11 mouse cellular contexts compared by ENCODE assay signal in genomic region chr2:92174265-92174664, GRCm38 (mm10).
DNase-seq lines count a peak whose midpoint lies in the region; ATAC-seq and TF ChIP-seq lines count a peak whose summit lies in the region.
"Had no signal": no experiment of that assay in that cellular context is flagged by ENCODE, and none has a peak within 500 bp of the region (broad histone marks: within the 10 kb centered on the region; RNA-seq: fewer than 3 reads in every experiment).

No protein-coding gene starts in this region.

- H3K9me3 ChIP-seq in midbrain, embryonic 13.5 days: no peaks in the 10 kb centered on the region
- H3K9me3 ChIP-seq in midbrain, embryonic 10.5 days (replicated peaks): no peaks in the 10 kb centered on the region
- no peaks in the 10 kb centered on the region for H3K9me3 ChIP-seq in midbrain, postnatal 0 days (ENCODE audit: low read length)
- H3K9me3 ChIP-seq: embryonic facial prominence, embryonic 10.5 days had no signal

- H3K4me2 ChIP-seq in midbrain, embryonic 13.5 days (replicated peaks): no peak overlapping the region
- H3K4me2 ChIP-seq in midbrain, postnatal 0 days (ENCODE audit: low read depth, low read length, poor library complexity, severe bottlenecking): no peak overlapping the region

- 43% methylated on average over 7 of the region's 7 CpGs for WGBS in midbrain, embryonic 13.5 days
- 59% methylated on average over 7 of the region's 7 CpGs for WGBS in midbrain, embryonic 10.5 days
- 39% methylated on average over 7 of the region's 7 CpGs for WGBS in midbrain, postnatal 0 days

- H3K36me3 ChIP-seq in midbrain, embryonic 13.5 days: no peaks in the 10 kb centered on the region
- H3K36me3 ChIP-seq in midbrain, embryonic 10.5 days: no peaks in the 10 kb centered on the region
- H3K36me3 ChIP-seq in midbrain, postnatal 0 days (ENCODE audit: insufficient read depth, low read length): no peaks in the 10 kb centered on the region
- H3K36me3 ChIP-seq: embryonic facial prominence, embryonic 10.5 days had no signal

- peak; percentile 48; the same call in 1 of the 2 replicates for ATAC-seq in midbrain, embryonic 13.5 days
- peak; percentile 99 for ATAC-seq in common myeloid progenitor, adult 5-6 weeks (replicated peaks; ENCODE audit: low read depth, poor library complexity, severe bottlenecking)
- ATAC-seq in midbrain, postnatal 0 days (ENCODE audit: low FRiP score): no peak

- H3K4me1 ChIP-seq in midbrain, embryonic 13.5 days (replicated peaks): no peaks in the 10 kb centered on the region
- no peaks in the 10 kb centered on the region for H3K4me1 ChIP-seq in midbrain, embryonic 10.5 days
- no peaks in the 10 kb centered on the region for H3K4me1 ChIP-seq in midbrain, postnatal 0 days (ENCODE audit: insufficient read depth, low read length)
- H3K4me1 ChIP-seq: embryonic facial prominence, embryonic 10.5 days had no signal

- intact Hi-C loops in gastrocnemius, postnatal 14 days (cut with DNase I; ENCODE audit: low total_unique reads): no loop called here

- no peak overlapping the region for H3K27ac ChIP-seq in midbrain, embryonic 13.5 days
- H3K27ac ChIP-seq in midbrain, embryonic 10.5 days (replicated peaks): no peak overlapping the region
- no peak overlapping the region for H3K27ac ChIP-seq in midbrain, postnatal 0 days (ENCODE audit: low read depth, low read length)
- H3K27ac ChIP-seq: embryonic facial prominence, embryonic 10.5 days; stomach, postnatal 0 days had no signal

- H3K27me3 ChIP-seq in midbrain, embryonic 13.5 days: no peaks in the 10 kb centered on the region
- no peaks in the 10 kb centered on the region for H3K27me3 ChIP-seq in midbrain, embryonic 10.5 days (ENCODE audit: low read depth, poor library complexity, severe bottlenecking)
- H3K27me3 ChIP-seq in midbrain, postnatal 0 days (ENCODE audit: insufficient read depth, low read length): no peaks in the 10 kb centered on the region

- no peak for TF ChIP-seq CTCF in midbrain, postnatal 0 days (IDR thresholded peaks at IDR 0.05)

- H3K9ac ChIP-seq in midbrain, embryonic 13.5 days (replicated peaks): no peak overlapping the region
- H3K9ac ChIP-seq in midbrain, postnatal 0 days (replicated peaks; ENCODE audit: low read length, poor library complexity, severe bottlenecking): no peak overlapping the region

- peak; percentile 38 to 39 for DNase-seq in cerebellum, adult 18-20 months
- no peak for DNase-seq in cerebellum, postnatal 4 days (ENCODE audit: low spot score in 2 of 2)
- no peak for DNase-seq in midbrain, embryonic 10.5 days (ENCODE audit: low spot score)
- DNase-seq in midbrain, postnatal 0 days (ENCODE audit: low spot score): peak; percentile 14
- no peak for DNase-seq in adrenal gland, adult 2 months
- DNase-seq in gastrocnemius, postnatal 14 days: no peak
- DNase-seq: lung, adult 2 months had no signal

- no peak overlapping the region for H3K4me3 ChIP-seq in midbrain, embryonic 13.5 days (replicated peaks)
- no peak overlapping the region for H3K4me3 ChIP-seq in midbrain, embryonic 10.5 days
- no peak overlapping the region for H3K4me3 ChIP-seq in midbrain, postnatal 0 days (ENCODE audit: low read depth, low read length)
- H3K4me3 ChIP-seq: embryonic facial prominence, embryonic 10.5 days had no signal

Comparison
In these comparisons a context has a peak if more than half of its experiments do, and no peak if none do; other contexts are left out.
1. DNase-seq: peak in cerebellum, adult 18-20 months (2 of 2) and midbrain, postnatal 0 days (single experiment); none in cerebellum, postnatal 4 days (0 of 2), midbrain, embryonic 10.5 days (single experiment), adrenal gland, adult 2 months (single experiment) and gastrocnemius, postnatal 14 days (single experiment).